Mouse (Mus musculus) MEL (cell line): ENCODE results near the gene Bmpr1a. TPM values are rescaled to one million over a fixed set of nuclear protein-coding genes. Genes with fewer than 3 reads are reported as not detected.

Experiments
- DNase-seq: peaks from one replicate; pipeline ENCODE4 v3.0.0; 2011; ENCODE audit warnings: low read depth, low spot score
- H3K27ac ChIP-seq: 2 replicates; pipeline ENCODE4 v1.5.1; 2012; ENCODE audit warnings: low read depth, mild to moderate bottlenecking, control low read depth, low read length, moderate library complexity; ENCODE audit not compliant: control insufficient read depth
- H3K27me3 ChIP-seq, 2 experiments: fragments of 150-350 bp in 1 of 2; sonication (generic) in 1 of 2; 2 replicates each; pipeline ENCODE4 v1.6.1; 2012; ENCODE audit warnings: low read length in 2 of 2, mild to moderate bottlenecking in 2 of 2, improper control_type of control experiment in 1 of 2, moderate library complexity in 1 of 2; ENCODE audit not compliant: insufficient read depth in 2 of 2, control insufficient read depth in 1 of 2
- H3K36me3 ChIP-seq, 2 experiments: 2 replicates each; pipeline ENCODE4 v1.6.1; 2012 to 2014; ENCODE audit warnings: low read length in 2 of 2, improper control_type of control experiment in 1 of 2, inconsistent platforms in 1 of 2, mild to moderate bottlenecking in 1 of 2; ENCODE audit not compliant: insufficient read depth in 2 of 2, control insufficient read depth in 1 of 2
- H3K4me1 ChIP-seq, 2 experiments: fragments of 150-350 bp in 1 of 2; sonication (generic) in 1 of 2; 2 replicates each; pipeline ENCODE4 v1.6.1; 2012; ENCODE audit warnings: low read length in 2 of 2, improper control_type of control experiment in 1 of 2, mild to moderate bottlenecking in 1 of 2; ENCODE audit not compliant: insufficient read depth in 2 of 2, control insufficient read depth in 1 of 2
- H3K4me3 ChIP-seq, 2 experiments: fragments of 150-350 bp in 1 of 2; sonication (generic) in 1 of 2; 2 replicates each; pipeline ENCODE4 v1.5.1; 2012; ENCODE audit warnings: low read depth in 2 of 2, low read length in 2 of 2, mild to moderate bottlenecking in 2 of 2, moderate library complexity in 2 of 2, control low read depth in 1 of 2, improper control_type of control experiment in 1 of 2; ENCODE audit not compliant: control insufficient read depth in 1 of 2, insufficient read depth in 1 of 2
- H3K79me2 ChIP-seq: 2 replicates; pipeline ENCODE4 v1.6.1; 2012; ENCODE audit warnings: mild to moderate bottlenecking, low read length, moderate library complexity; ENCODE audit not compliant: control insufficient read depth, poor library complexity, insufficient read depth
- H3K9ac ChIP-seq: 2 replicates; pipeline ENCODE4 v1.6.1; 2012; ENCODE audit warnings: low read depth, mild to moderate bottlenecking, control low read depth, low read length, moderate library complexity; ENCODE audit not compliant: control insufficient read depth, poor library complexity, severe bottlenecking
- H3K9me3 ChIP-seq: fragments of 150-350 bp; sonication (generic); replicated peaks from 2 replicates; pipeline ENCODE4 v1.6.1; 2012; ENCODE audit warnings: mild to moderate bottlenecking, low read length, improper control_type of control experiment, moderate library complexity; ENCODE audit not compliant: insufficient read depth
- BHLHE40 ChIP-seq: IDR thresholded peaks from 2 replicates; pipeline ENCODE4 v1.6.1; 2012; ENCODE audit warnings: low read depth, mild to moderate bottlenecking, inconsistent platforms, low read length, improper control_type of control experiment, borderline replicate concordance
- CHD1 ChIP-seq: IDR thresholded peaks from 2 replicates; pipeline ENCODE4 v1.6.1; 2012; ENCODE audit warnings: low read depth, mild to moderate bottlenecking, inconsistent platforms, low read length, improper control_type of control experiment
- CHD2 ChIP-seq: IDR thresholded peaks from 2 replicates; pipeline ENCODE4 v1.6.1; 2011; ENCODE audit warnings: low read length, improper control_type of control experiment
- CTCF ChIP-seq, 3 experiments: IDR thresholded peaks in 2 of 3; conservative IDR thresholded peaks in 1 of 3; 2 replicates each; pipeline ENCODE4 v1.5.1; 2011 to 2012; ENCODE audit warnings: low read length in 3 of 3, low read depth in 2 of 3, mild to moderate bottlenecking in 2 of 3, improper control_type of control experiment in 1 of 3, inconsistent platforms in 1 of 3, mixed read lengths in 1 of 3, moderate library complexity in 1 of 3; ENCODE audit not compliant: control insufficient read depth in 1 of 3, insufficient read depth in 1 of 3, poor library complexity in 1 of 3, severe bottlenecking in 1 of 3
- EP300 ChIP-seq, 2 experiments: IDR thresholded peaks; 2 replicates each; pipeline ENCODE4 v1.6.1; 2011; ENCODE audit warnings: improper control_type of control experiment in 2 of 2, low read length in 2 of 2, low read depth in 1 of 2, mild to moderate bottlenecking in 1 of 2
- GABPA ChIP-seq: IDR thresholded peaks from 2 replicates; pipeline ENCODE4 v1.6.1; 2012; ENCODE audit warnings: low read depth, mild to moderate bottlenecking, inconsistent platforms, low read length, improper control_type of control experiment, moderate library complexity
- GATA1 ChIP-seq: IDR thresholded peaks from 2 replicates; pipeline ENCODE4 v1.6.1; 2011; ENCODE audit warnings: low read depth, low read length, improper control_type of control experiment
- HCFC1 ChIP-seq: IDR thresholded peaks from 2 replicates; pipeline ENCODE4 v1.6.1; 2012; ENCODE audit warnings: low read depth, mild to moderate bottlenecking, inconsistent platforms, low read length, improper control_type of control experiment, moderate library complexity
- JUND ChIP-seq: IDR thresholded peaks from 2 replicates; pipeline ENCODE4 v1.6.1; 2011; ENCODE audit warnings: low read depth, mild to moderate bottlenecking, improper control_type of control experiment, low read length
- MAFK ChIP-seq: IDR thresholded peaks from 2 replicates; pipeline ENCODE4 v1.6.1; 2011; ENCODE audit warnings: low read depth, mild to moderate bottlenecking, low read length, improper control_type of control experiment, borderline replicate concordance
- MAZ ChIP-seq: IDR thresholded peaks from 2 replicates; pipeline ENCODE4 v1.6.1; 2012; ENCODE audit warnings: low read depth, mild to moderate bottlenecking, inconsistent platforms, low read length, improper control_type of control experiment
- MXI1 ChIP-seq: IDR thresholded peaks from 2 replicates; pipeline ENCODE4 v1.6.1; 2011; ENCODE audit warnings: mild to moderate bottlenecking, low read depth, low read length, improper control_type of control experiment
- MYB ChIP-seq: IDR thresholded peaks from 2 replicates; pipeline ENCODE4 v1.6.1; 2011; ENCODE audit warnings: mild to moderate bottlenecking, low read depth, low read length, improper control_type of control experiment
- NRF1 ChIP-seq: IDR thresholded peaks from 2 replicates; pipeline ENCODE4 v1.6.1; 2014; ENCODE audit warnings: low read depth, mild to moderate bottlenecking, inconsistent platforms, low read length, improper control_type of control experiment, moderate library complexity; ENCODE audit not compliant: poor library complexity, insufficient read depth, severe bottlenecking
- POLR2A ChIP-seq, 2 experiments: IDR thresholded peaks; 2 replicates each; pipeline ENCODE4 v1.6.1; 2011 to 2012; ENCODE audit warnings: low read length in 2 of 2, mild to moderate bottlenecking in 2 of 2, control low read depth in 1 of 2, improper control_type of control experiment in 1 of 2, low read depth in 1 of 2, moderate library complexity in 1 of 2; ENCODE audit not compliant: control insufficient read depth in 1 of 2, insufficient read depth in 1 of 2, poor library complexity in 1 of 2
- RAD21 ChIP-seq: IDR thresholded peaks from 2 replicates; pipeline ENCODE4 v1.6.1; 2011; ENCODE audit warnings: mild to moderate bottlenecking, low read depth, low read length, improper control_type of control experiment
- RCOR1 ChIP-seq: IDR thresholded peaks from 2 replicates; pipeline ENCODE4 v1.6.1; 2012; ENCODE audit warnings: low read depth, mild to moderate bottlenecking, inconsistent platforms, low read length, improper control_type of control experiment
- SMC3 ChIP-seq: IDR thresholded peaks from 2 replicates; pipeline ENCODE4 v1.6.1; 2011; ENCODE audit warnings: low read depth, low read length, improper control_type of control experiment
- TAL1 ChIP-seq: IDR thresholded peaks from 2 replicates; pipeline ENCODE4 v1.6.1; 2012; ENCODE audit warnings: mild to moderate bottlenecking, inconsistent platforms, low read length, moderate library complexity, mixed read lengths
- ZKSCAN1 ChIP-seq: IDR thresholded peaks from 2 replicates; pipeline ENCODE4 v1.6.1; 2012; ENCODE audit warnings: low read depth, mild to moderate bottlenecking, inconsistent platforms, low read length, improper control_type of control experiment, moderate library complexity
- ZMIZ1 ChIP-seq: IDR thresholded peaks from 2 replicates; pipeline ENCODE4 v1.6.1; 2012; ENCODE audit warnings: low read depth, mild to moderate bottlenecking, inconsistent platforms, low read length, improper control_type of control experiment, moderate library complexity
- polyA plus RNA-seq, 2 experiments: library from polyadenylated mRNA; stranded (reverse) in 1 of 2; unstranded in 1 of 2; fragments of >175 nt in 1 of 2; fragments of >200 nt in 1 of 2; gene quantifications; 2 replicates each; pipeline versions ENCODE4 v1.2.1 to v1.2.4; 2012; ENCODE audit warnings: low replicate concordance in 2 of 2, low read depth in 1 of 2; ENCODE audit not compliant: insufficient read length in 2 of 2, insufficient read depth in 1 of 2, missing spikeins in 1 of 2
- total RNA-seq: library from RNA; depleted of rRNA; stranded (reverse); fragments of 300-350 nt; gene quantifications from 2 replicates; pipeline ENCODE4 v1.2.3, GENCODE M21; 2012

Gene Bmpr1a
- total and polyA plus RNA-seq, 3 experiments = 3.1 TPM; not detected in 1

DNA sequence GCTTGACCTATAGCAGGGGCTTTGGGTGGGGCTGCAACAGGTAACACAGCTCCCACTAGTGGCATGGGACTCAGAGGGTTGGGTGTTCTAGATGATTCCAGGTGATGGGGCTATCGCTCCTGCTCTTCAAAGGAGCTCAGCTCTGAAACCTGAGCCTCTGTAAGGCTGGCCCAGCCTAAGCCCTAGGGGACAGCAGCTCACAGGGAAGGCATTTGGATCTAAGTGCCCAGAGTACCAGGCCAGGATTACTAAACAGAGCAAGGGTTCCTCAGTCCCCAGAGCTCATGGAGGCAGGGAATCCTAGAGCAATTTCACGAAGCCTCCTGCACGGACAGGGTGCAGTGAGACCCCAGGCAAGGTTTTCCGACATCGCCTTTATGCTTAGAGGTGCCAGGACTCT, 127.2 kb downstream of the Bmpr1a start:
- H3K27me3 ChIP-seq = no peaks in the 10 kb centered on the region
- no peak overlapping the region for H3K4me3 ChIP-seq
- no peaks in the 10 kb centered on the region for H3K4me1 ChIP-seq
- no peaks in the 10 kb centered on the region for H3K9me3 ChIP-seq
- no peak for DNase-seq
- H3K36me3 ChIP-seq = no peaks in the 10 kb centered on the region
- no peaks in the 10 kb centered on the region for H3K79me2 ChIP-seq
- H3K9ac ChIP-seq = no peak overlapping the region
- TF ChIP-seq RAD21 (no peak), GABPA (no peak)
- H3K27ac ChIP-seq = no peak overlapping the region

DNA sequence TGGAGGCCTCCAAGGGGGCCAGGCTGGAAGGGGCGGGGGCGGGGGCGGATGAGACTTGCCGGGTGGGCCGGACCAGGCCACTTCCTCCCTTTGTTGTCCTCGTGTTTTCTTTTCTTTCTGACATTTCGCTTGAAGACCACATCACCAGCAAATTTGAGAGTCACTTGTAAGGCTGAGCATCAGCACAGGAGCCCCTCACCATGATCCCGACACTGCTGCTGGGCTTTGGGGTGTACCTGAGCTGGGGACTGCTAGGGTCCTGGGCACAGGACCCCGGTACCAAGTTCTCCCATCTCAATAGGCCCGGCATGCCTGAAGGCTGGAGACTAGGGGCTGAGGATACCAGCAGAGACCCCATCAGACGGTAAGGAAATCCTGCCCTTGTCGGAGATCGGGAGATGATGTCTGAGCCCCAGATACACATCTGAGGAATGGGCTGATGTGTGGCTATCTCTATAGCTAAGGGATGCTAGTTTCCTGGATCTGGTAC, 127.7 kb downstream of the Bmpr1a start, which contains the start of gene Mmrn2:
Gene Mmrn2 (plus strand): TSS at position 51 of the 490 bp plus-strand sequence.
- Histone ChIP-seq H3K4me3 (no peak within 1 kb of the TSS), H3K27me3 (no peaks in the 10 kb centered on the region), H3K79me2 (no peaks in the 10 kb centered on the region), H3K9me3 (no peaks in the 10 kb centered on the region), H3K36me3 (no peaks in the 10 kb centered on the region), H3K4me1 (no peaks in the 10 kb centered on the region), H3K27ac (no peak within 1 kb of the TSS), H3K9ac (no peak within 1 kb of the TSS)
- DNase-seq = no peak
- no peak for TF ChIP-seq SMC3
- no peak for TF ChIP-seq ZKSCAN1
- no peak for TF ChIP-seq EP300 (IDR thresholded peaks at IDR 0.05; ENCODE audit: low read depth in 1 of 2, low read length in 2 of 2)
- no peak for TF ChIP-seq CHD2
- no peak for TF ChIP-seq HCFC1
- TF ChIP-seq RCOR1 = no peak
- no peak for TF ChIP-seq ZMIZ1
- no peak for TF ChIP-seq GATA1
- TF ChIP-seq TAL1 = no peak
- TF ChIP-seq MAFK = no peak
- TF ChIP-seq POLR2A (IDR thresholded peaks at IDR 0.05; ENCODE audit: control insufficient read depth in 1 of 2, insufficient read depth in 1 of 2, low read depth in 1 of 2, low read length in 2 of 2, poor library complexity in 1 of 2) = no peak
- no peak for TF ChIP-seq CTCF (IDR thresholded peaks at IDR 0.05 in 2 of 3, conservative IDR thresholded peaks at IDR 0.05 in 1 of 3; ENCODE audit: control insufficient read depth in 1 of 3, insufficient read depth in 1 of 3, low read depth in 2 of 3, low read length in 3 of 3, poor library complexity in 1 of 3, severe bottlenecking in 1 of 3)
- TF ChIP-seq GABPA = no peak
- TF ChIP-seq BHLHE40 = no peak
- TF ChIP-seq JUND = no peak
- no peak for TF ChIP-seq MAZ
- TF ChIP-seq CHD1 = no peak
- TF ChIP-seq NRF1 = no peak
- TF ChIP-seq MYB = no peak
- TF ChIP-seq MXI1 = no peak
